Mouse (Mus musculus) heart, embryonic 11.5 days (tissue): ENCODE measurements around the gene Apob. TPM values are rescaled to one million over a fixed set of nuclear protein-coding genes. Genes with fewer than 3 reads are reported as not detected.

Experiments
- ATAC-seq: fragments of 200-750 bp; cut with Nextera tagmentation; replicated peaks from 2 replicates; pipeline ENCODE4 v1.8.0; 2017; ENCODE audit warnings: moderate library complexity; ENCODE audit not compliant: insufficient number of reproducible peaks, low FRiP score, low TSS enrichment
- H3K27ac ChIP-seq: fragments of 300-500 bp; sonication (generic); 2 replicates; pipeline ENCODE4 v1.5.1; 2014; ENCODE audit warnings: mild to moderate bottlenecking, low read depth, low read length
- H3K27me3 ChIP-seq: fragments of 300-500 bp; sonication (generic); 2 replicates; pipeline ENCODE4 v1.6.1; 2014; ENCODE audit warnings: mild to moderate bottlenecking, low read length, mixed read lengths; ENCODE audit not compliant: control insufficient read depth, insufficient read depth
- H3K36me3 ChIP-seq: fragments of 300-500 bp; sonication (generic); 2 replicates; pipeline ENCODE4 v1.6.1; 2014; ENCODE audit warnings: mild to moderate bottlenecking, low read length, moderate library complexity, mixed read lengths; ENCODE audit not compliant: control insufficient read depth, insufficient read depth
- H3K4me1 ChIP-seq: fragments of 300-500 bp; sonication (generic); 2 replicates; pipeline ENCODE4 v1.6.1; 2014; ENCODE audit warnings: low read length; ENCODE audit not compliant: control insufficient read depth, insufficient read depth
- H3K4me2 ChIP-seq: fragments of 300-500 bp; sonication (generic); 2 replicates; pipeline ENCODE4 v1.6.1; 2014; ENCODE audit warnings: mild to moderate bottlenecking, moderate library complexity
- H3K4me3 ChIP-seq: fragments of 300-500 bp; sonication (generic); 2 replicates; pipeline ENCODE4 v1.5.1; 2014; ENCODE audit warnings: low read depth, low read length
- H3K9ac ChIP-seq: fragments of 300-500 bp; sonication (generic); 2 replicates; pipeline ENCODE4 v1.6.1; 2014; ENCODE audit warnings: mild to moderate bottlenecking, low read depth, low read length, moderate library complexity
- H3K9me3 ChIP-seq: fragments of 300-500 bp; sonication (generic); replicated peaks from 2 replicates; pipeline ENCODE4 v1.6.1; 2016; ENCODE audit warnings: low read length; ENCODE audit not compliant: control insufficient read depth
- WGBS: fragments of 180-500 bp; shearing (Covaris S2); extraction: QIAGEN DNeasy Blood & Tissue Kit; methylation state at CpG from one replicate; pipeline ENCODE4 v1.1.7; 2014; ENCODE audit not compliant: insufficient replicate concordance; 5-methylcytosine and 5-hydroxymethylcytosine counted together
- polyA plus RNA-seq: library from polyadenylated mRNA; unstranded; fragments of >200 nt; fragmentation: Nextera tagmentation; extraction: Ambion mirVana; gene quantifications from 2 replicates; pipeline ENCODE4 v1.2.1, GENCODE M21; 2014

Apob gene
- 0.32 and 1.8 TPM in 2 replicates for polyA plus RNA-seq

GRCm38 (mm10) chr12:7977466-7978189 lies at the start of gene Apob:
TSS of gene Apob (plus strand) at chr12:7977648.
- ATAC-seq: no peak; the same call in 1 of the 2 replicates
- Histone ChIP-seq H3K36me3 (no peaks in the 10 kb centered on the region), H3K4me1 (no peaks in the 10 kb centered on the region), H3K9ac (no peak within 1 kb of the TSS), H3K4me3 (no peak within 1 kb of the TSS), H3K4me2 (no peak within 1 kb of the TSS; the same call in 1 of the 2 replicates), H3K27me3 (no peaks in the 10 kb centered on the region), H3K9me3 (no peaks in the 10 kb centered on the region), H3K27ac (no peak within 1 kb of the TSS)
- WGBS: 76% methylated on average over 20 of the region's 20 CpGs

- no peak overlapping the region for H3K4me2 ChIP-seq
- H3K27ac ChIP-seq: no peak overlapping the region
- WGBS: 65% methylated on average over 4 of the region's 4 CpGs
- no peak overlapping the region for H3K9ac ChIP-seq
- H3K4me1 ChIP-seq: no peaks in the 10 kb centered on the region
- H3K27me3 ChIP-seq: no peaks in the 10 kb centered on the region
- no peaks in the 10 kb centered on the region for H3K36me3 ChIP-seq
- no peak for ATAC-seq
- no peaks in the 10 kb centered on the region for H3K9me3 ChIP-seq
- no peak overlapping the region for H3K4me3 ChIP-seq
Observed at GRCm38 (mm10) chr12:7932405-7932920, 45.0 kb upstream of the Apob start.

GRCm38 (mm10) chr12:7950098-7950745 lies 27.2 kb upstream of the Apob start:
- H3K4me3 ChIP-seq: no peak overlapping the region
- 60% methylated on average over 9 of the region's 9 CpGs for WGBS
- H3K27ac ChIP-seq: no peak overlapping the region
- no peaks in the 10 kb centered on the region for H3K27me3 ChIP-seq
- ATAC-seq: no peak
- no peak overlapping the region for H3K9ac ChIP-seq
- no peaks in the 10 kb centered on the region for H3K4me1 ChIP-seq
- H3K9me3 ChIP-seq: no peaks in the 10 kb centered on the region
- no peak overlapping the region for H3K4me2 ChIP-seq
- H3K36me3 ChIP-seq: no peaks in the 10 kb centered on the region

DNA sequence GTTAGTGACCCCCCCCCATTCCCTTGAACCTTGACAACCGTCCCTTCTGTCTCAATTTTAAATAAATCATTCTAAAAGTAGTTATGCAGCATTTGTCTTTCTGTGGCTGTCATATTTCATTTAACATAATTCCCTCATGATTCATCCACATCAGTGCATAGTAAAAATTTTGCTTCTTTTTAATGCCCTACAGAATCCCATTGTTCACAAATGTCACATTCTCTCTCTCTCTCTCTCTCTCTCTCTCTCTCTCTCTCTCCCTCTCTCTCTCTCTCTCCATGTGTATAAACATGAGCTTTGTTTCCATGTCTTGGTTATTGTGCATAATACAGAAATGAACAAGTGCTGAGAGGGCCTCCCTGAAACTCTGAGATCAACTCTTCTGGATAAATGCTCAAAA lies 18.6 kb upstream of the Apob start:
- ATAC-seq: no peak
- Histone ChIP-seq H3K4me2 (no peak overlapping the region), H3K9ac (no peak overlapping the region), H3K4me1 (peaks cover 11% of the 10 kb centered on the region), H3K9me3 (no peaks in the 10 kb centered on the region), H3K4me3 (no peak overlapping the region), H3K27me3 (no peaks in the 10 kb centered on the region), H3K27ac (no peak overlapping the region), H3K36me3 (no peaks in the 10 kb centered on the region)
- WGBS: 57% methylated on average over 1 of the region's 1 CpGs

DNA sequence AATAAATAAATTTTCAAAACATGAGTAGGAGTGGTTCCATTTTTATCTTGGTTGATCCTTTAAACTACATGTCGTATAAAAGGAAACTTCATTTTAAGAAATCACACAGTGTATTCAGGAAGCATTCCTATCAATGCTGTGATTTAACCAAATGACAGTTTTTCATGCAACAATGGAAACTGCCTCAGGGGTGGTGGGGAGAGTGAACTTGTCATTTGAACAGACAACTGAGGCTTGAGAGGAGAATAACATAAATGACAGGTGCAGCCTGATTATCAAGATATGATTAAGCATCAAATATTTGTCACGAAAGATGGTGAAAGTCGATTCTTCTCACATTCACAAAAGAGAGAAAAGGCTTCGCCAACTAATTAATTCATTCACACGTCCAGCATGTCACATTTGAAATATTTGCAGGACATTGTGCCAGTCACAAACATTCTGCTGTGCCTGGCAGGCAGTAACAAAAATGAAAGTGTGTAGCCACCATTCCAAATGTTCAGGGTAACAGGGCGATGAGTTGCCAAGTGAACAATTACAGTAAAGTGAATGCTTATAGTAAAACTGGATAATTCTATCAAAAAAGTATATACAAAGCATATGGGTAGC lies 18.0 kb upstream of the Apob start:
- no peaks in the 10 kb centered on the region for H3K9me3 ChIP-seq
- no peak for ATAC-seq
- no peak overlapping the region for H3K4me3 ChIP-seq
- no peak overlapping the region for H3K9ac ChIP-seq
- H3K27ac ChIP-seq: no peak overlapping the region
- 83% methylated on average over 6 of the region's 6 CpGs for WGBS
- H3K27me3 ChIP-seq: no peaks in the 10 kb centered on the region
- peaks cover 11% of the 10 kb centered on the region for H3K4me1 ChIP-seq
- no peak overlapping the region for H3K4me2 ChIP-seq
- H3K36me3 ChIP-seq: no peaks in the 10 kb centered on the region

- no peaks in the 10 kb centered on the region for H3K9me3 ChIP-seq
- no peak overlapping the region; the same call in 1 of the 2 replicates for H3K4me2 ChIP-seq
- H3K27ac ChIP-seq: no peak overlapping the region
- 42% methylated on average over 5 of the region's 5 CpGs for WGBS
- H3K4me1 ChIP-seq: peaks cover 14% of the 10 kb centered on the region
- no peak overlapping the region for H3K9ac ChIP-seq
- ATAC-seq: peak; percentile 72; the same call in 1 of the 2 replicates
- H3K36me3 ChIP-seq: no peaks in the 10 kb centered on the region
- no peak overlapping the region for H3K4me3 ChIP-seq
- H3K27me3 ChIP-seq: no peaks in the 10 kb centered on the region
Observed at GRCm38 (mm10) chr12:7962314-7962927, 15.0 kb upstream of the Apob start.

DNA sequence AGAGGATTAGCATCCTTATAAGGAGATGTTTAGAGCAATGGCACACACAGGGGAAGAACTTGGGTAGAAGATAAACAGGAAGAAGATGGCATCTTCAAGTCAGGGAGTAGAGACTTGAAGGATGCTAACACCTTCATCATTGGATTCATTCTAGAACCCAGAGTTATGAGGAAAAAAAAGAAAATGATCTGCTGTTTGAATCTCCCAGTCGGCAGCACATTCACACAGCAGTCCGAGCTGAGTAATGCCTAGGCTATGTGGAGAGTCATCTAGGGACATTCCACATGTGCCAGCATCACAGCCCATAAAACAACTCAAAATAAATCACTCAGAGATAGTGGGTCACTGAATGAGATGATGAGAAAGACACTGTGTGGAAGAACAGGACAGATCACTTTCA lies 10.2 kb upstream of the Apob start:
- Histone ChIP-seq H3K4me3 (no peak overlapping the region), H3K4me2 (no peak overlapping the region), H3K9me3 (no peaks in the 10 kb centered on the region), H3K36me3 (no peaks in the 10 kb centered on the region), H3K4me1 (peaks cover 10% of the 10 kb centered on the region), H3K9ac (no peak overlapping the region), H3K27me3 (no peaks in the 10 kb centered on the region), H3K27ac (no peak overlapping the region)
- 76% methylated on average over 2 of the region's 2 CpGs for WGBS
- ATAC-seq: no peak

DNA sequence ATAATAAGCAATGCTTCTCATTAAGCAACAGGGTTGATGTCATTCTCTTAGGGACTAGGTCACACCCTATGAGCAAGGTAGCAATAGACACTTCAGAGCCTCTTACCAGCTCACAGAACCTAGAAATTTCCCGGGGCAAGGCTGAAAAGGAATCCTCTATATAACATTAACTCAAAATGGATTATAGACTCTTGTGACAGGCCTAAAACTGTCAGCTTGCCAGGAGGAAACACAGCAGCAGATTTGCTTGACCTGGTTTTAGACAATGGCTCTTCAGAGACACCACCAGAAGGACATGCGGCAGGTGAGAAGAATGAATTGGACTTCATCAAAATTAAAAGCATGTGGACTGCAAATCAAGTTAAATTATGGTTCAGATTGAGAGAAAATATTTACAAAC lies 7.1 kb upstream of the Apob start:
- no peak for ATAC-seq
- Histone ChIP-seq H3K4me1 (peaks cover 3% of the 10 kb centered on the region; the same call in 1 of the 2 replicates), H3K27me3 (no peaks in the 10 kb centered on the region), H3K9ac (no peak overlapping the region), H3K4me3 (no peak overlapping the region), H3K9me3 (no peaks in the 10 kb centered on the region), H3K27ac (no peak overlapping the region), H3K36me3 (no peaks in the 10 kb centered on the region), H3K4me2 (no peak overlapping the region)
- WGBS: 81% methylated on average over 2 of the region's 2 CpGs
